Mouse (Mus musculus): ENCODE measurements around the gene Bcl2l11. TPM values are rescaled to one million over a fixed set of nuclear protein-coding genes. Genes with fewer than 3 reads are reported as not detected.

The Bcl2l11 gene
- polyA plus RNA-seq, 1 experiment: 10.2 TPM

- H3K27ac ChIP-seq (ENCODE audit: control insufficient read depth, insufficient read depth, low read depth, low read length, poor library complexity): no peak overlapping the region
- WGBS: 87% methylated on average over 22 of the region's 22 CpGs
These were observed 11.8 kb downstream of the Bcl2l11 start for GRCm38 (mm10) chr2:128137480-128138276.

GRCm38 (mm10) chr2:128138924-128139323, 13.1 kb downstream of the Bcl2l11 start:
- H3K4me1 ChIP-seq (ENCODE audit: control insufficient read depth, insufficient read depth, low read length): peaks cover 3% of the 10 kb centered on the region
- WGBS: 92% methylated on average over 8 of the region's 8 CpGs
- no peak overlapping the region for H3K4me3 ChIP-seq (replicated peaks; ENCODE audit: control insufficient read depth, low read depth, low read length)

More at GRCm38 (mm10) chr2:128137480-128138276, 11.8 kb downstream of the Bcl2l11 start:
- TF ChIP-seq CTCF (IDR thresholded peaks at IDR 0.05; ENCODE audit: control insufficient read depth, insufficient read depth, low read length): no peak
- TF ChIP-seq POLR2A (IDR thresholded peaks at IDR 0.05; ENCODE audit: borderline replicate concordance, control insufficient read depth, low read depth, low read length): no peak
- Histone ChIP-seq H3K4me3 (replicated peaks; ENCODE audit: control insufficient read depth, low read depth, low read length) (no peak overlapping the region), H3K4me1 (ENCODE audit: control insufficient read depth, insufficient read depth, low read length) (peaks cover 3% of the 10 kb centered on the region)

GRCm38 (mm10) chr2:128139781-128140180, 13.9 kb downstream of the Bcl2l11 start:
- Histone ChIP-seq H3K27ac (ENCODE audit: control insufficient read depth, insufficient read depth, low read depth, low read length, poor library complexity) (no peak overlapping the region), H3K4me1 (ENCODE audit: control insufficient read depth, insufficient read depth, low read length) (peaks cover 3% of the 10 kb centered on the region), H3K4me3 (replicated peaks; ENCODE audit: control insufficient read depth, low read depth, low read length) (no peak overlapping the region)
- 90% methylated on average over 15 of the region's 15 CpGs for WGBS
- TF ChIP-seq CTCF (IDR thresholded peaks at IDR 0.05; ENCODE audit: control insufficient read depth, insufficient read depth, low read length) (no peak), POLR2A (IDR thresholded peaks at IDR 0.05; ENCODE audit: borderline replicate concordance, control insufficient read depth, low read depth, low read length) (no peak)

More at GRCm38 (mm10) chr2:128138924-128139323, 13.1 kb downstream of the Bcl2l11 start:
- TF ChIP-seq CTCF (IDR thresholded peaks at IDR 0.05; ENCODE audit: control insufficient read depth, insufficient read depth, low read length) (no peak), POLR2A (IDR thresholded peaks at IDR 0.05; ENCODE audit: borderline replicate concordance, control insufficient read depth, low read depth, low read length) (no peak)
- no peak overlapping the region for H3K27ac ChIP-seq (ENCODE audit: control insufficient read depth, insufficient read depth, low read depth, low read length, poor library complexity)

GRCm38 (mm10) chr2:128140183-128140582, 14.3 kb downstream of the Bcl2l11 start:
- TF ChIP-seq POLR2A (IDR thresholded peaks at IDR 0.05; ENCODE audit: borderline replicate concordance, control insufficient read depth, low read depth, low read length): no peak
- no peak for TF ChIP-seq CTCF (IDR thresholded peaks at IDR 0.05; ENCODE audit: control insufficient read depth, insufficient read depth, low read length)
- H3K27ac ChIP-seq (ENCODE audit: control insufficient read depth, insufficient read depth, low read depth, low read length, poor library complexity): no peak overlapping the region
- peaks cover 3% of the 10 kb centered on the region for H3K4me1 ChIP-seq (ENCODE audit: control insufficient read depth, insufficient read depth, low read length)
- 85% methylated on average over 3 of the region's 3 CpGs for WGBS
- no peak overlapping the region for H3K4me3 ChIP-seq (replicated peaks; ENCODE audit: control insufficient read depth, low read depth, low read length)

GRCm38 (mm10) chr2:128143992-128144391, 18.2 kb downstream of the Bcl2l11 start:
- peaks cover 2% of the 10 kb centered on the region; the same call in 1 of the 2 replicates for H3K4me1 ChIP-seq (ENCODE audit: control insufficient read depth, insufficient read depth, low read length)

GRCm38 (mm10) chr2:128145433-128145832, 19.6 kb downstream of the Bcl2l11 start:
- H3K4me3 ChIP-seq (replicated peaks; ENCODE audit: control insufficient read depth, low read depth, low read length): no peak overlapping the region
- no peak overlapping the region for H3K27ac ChIP-seq (ENCODE audit: control insufficient read depth, insufficient read depth, low read depth, low read length, poor library complexity)
- 63% methylated on average over 3 of the region's 3 CpGs for WGBS
- TF ChIP-seq POLR2A (IDR thresholded peaks at IDR 0.05; ENCODE audit: borderline replicate concordance, control insufficient read depth, low read depth, low read length) (no peak), CTCF (IDR thresholded peaks at IDR 0.05; ENCODE audit: control insufficient read depth, insufficient read depth, low read length) (no peak)
- H3K4me1 ChIP-seq (ENCODE audit: control insufficient read depth, insufficient read depth, low read length): peaks cover 2% of the 10 kb centered on the region; the same call in 1 of the 2 replicates

More at GRCm38 (mm10) chr2:128143992-128144391, 18.2 kb downstream of the Bcl2l11 start:
- TF ChIP-seq POLR2A (IDR thresholded peaks at IDR 0.05; ENCODE audit: borderline replicate concordance, control insufficient read depth, low read depth, low read length) (no peak), CTCF (IDR thresholded peaks at IDR 0.05; ENCODE audit: control insufficient read depth, insufficient read depth, low read length) (no peak)
- Histone ChIP-seq H3K4me3 (replicated peaks; ENCODE audit: control insufficient read depth, low read depth, low read length) (no peak overlapping the region), H3K27ac (ENCODE audit: control insufficient read depth, insufficient read depth, low read depth, low read length, poor library complexity) (no peak overlapping the region)

- TF ChIP-seq POLR2A (IDR thresholded peaks at IDR 0.05; ENCODE audit: borderline replicate concordance, control insufficient read depth, low read depth, low read length) (no peak), CTCF (IDR thresholded peaks at IDR 0.05; ENCODE audit: control insufficient read depth, insufficient read depth, low read length) (no peak)
- H3K4me3 ChIP-seq (replicated peaks; ENCODE audit: control insufficient read depth, low read depth, low read length): no peak overlapping the region
- H3K4me1 ChIP-seq (ENCODE audit: control insufficient read depth, insufficient read depth, low read length): peaks cover 11% of the 10 kb centered on the region
- H3K27ac ChIP-seq (ENCODE audit: control insufficient read depth, insufficient read depth, low read depth, low read length, poor library complexity): no peak overlapping the region
- 88% methylated on average over 5 of the region's 5 CpGs for WGBS
These were observed 23.8 kb downstream of the Bcl2l11 start for GRCm38 (mm10) chr2:128149596-128149995.

- no peak for TF ChIP-seq CTCF (IDR thresholded peaks at IDR 0.05; ENCODE audit: control insufficient read depth, insufficient read depth, low read length)
- no peak for TF ChIP-seq POLR2A (IDR thresholded peaks at IDR 0.05; ENCODE audit: borderline replicate concordance, control insufficient read depth, low read depth, low read length)
- H3K4me3 ChIP-seq (replicated peaks; ENCODE audit: control insufficient read depth, low read depth, low read length): no peak overlapping the region
- peak overlapping the region; percentile 18; the same call in 1 of the 2 replicates for H3K27ac ChIP-seq (ENCODE audit: control insufficient read depth, insufficient read depth, low read depth, low read length, poor library complexity)
- 65% methylated on average over 9 of the region's 9 CpGs for WGBS
- peaks cover 14% of the 10 kb centered on the region for H3K4me1 ChIP-seq (ENCODE audit: control insufficient read depth, insufficient read depth, low read length)
These were observed 26.4 kb downstream of the Bcl2l11 start for GRCm38 (mm10) chr2:128152211-128152610.

Measured in bone marrow, adult 2 months (tissue).